Mouse (Mus musculus): ENCODE measurements at regions not wholly inside any gene's neighbourhood (a gene's known extent, or its start where the extent isn't known, plus 50 kb on each side); places are given as distances from the start of the nearest gene placed in this dataset.

DNA sequence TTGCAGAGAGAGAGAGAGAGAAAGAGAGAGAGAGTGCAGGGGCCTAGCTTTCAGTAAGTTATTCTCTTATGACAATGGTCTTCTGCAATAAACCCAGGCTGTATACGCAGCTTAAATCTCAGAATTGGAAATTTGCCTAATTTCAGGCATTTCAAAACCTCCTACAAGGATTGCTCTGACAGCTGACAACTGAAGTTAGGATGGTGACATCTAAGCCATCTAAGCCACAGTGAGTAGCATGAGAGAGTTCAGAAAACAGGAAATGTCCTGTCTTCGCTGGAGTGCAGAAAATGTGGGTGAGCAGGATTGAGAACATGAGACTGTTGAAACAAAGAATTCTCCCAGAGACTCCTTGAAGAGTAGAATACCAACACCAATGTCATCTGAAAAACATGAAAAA is 56.8 kb downstream of the Fam110c start:
- no peak for DNase-seq

DNA sequence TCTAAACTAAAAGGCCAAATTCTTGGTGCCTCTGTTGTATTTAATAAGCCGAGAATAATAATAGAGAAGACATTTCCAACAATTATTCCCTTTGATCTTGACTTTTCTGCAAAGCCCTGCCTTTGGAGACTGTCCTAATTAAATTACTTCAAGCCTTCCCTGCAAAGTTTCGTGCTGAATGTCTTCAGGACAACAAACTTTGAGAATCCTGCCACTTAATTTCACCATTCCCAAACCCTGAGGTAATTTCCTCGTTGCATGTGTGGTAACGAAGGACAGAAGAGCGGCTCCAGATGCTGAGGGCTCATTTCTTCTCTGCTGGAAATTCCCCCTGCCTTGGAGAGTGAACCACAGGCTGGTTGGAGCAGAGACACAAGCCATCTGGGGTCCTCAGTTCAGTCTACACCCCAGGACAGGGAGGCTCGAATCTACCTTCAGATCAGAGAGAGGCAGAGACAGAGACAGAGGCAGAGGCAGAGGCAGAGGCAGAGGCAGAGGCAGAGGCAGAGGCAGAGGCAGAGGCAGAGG is 60.9 kb downstream of the Fam110c start:
- DNase-seq: no peak

GRCm38 (mm10) chr12:31136364-31136763 is 62.7 kb downstream of the Fam110c start:
- DNase-seq: no peak

DNA sequence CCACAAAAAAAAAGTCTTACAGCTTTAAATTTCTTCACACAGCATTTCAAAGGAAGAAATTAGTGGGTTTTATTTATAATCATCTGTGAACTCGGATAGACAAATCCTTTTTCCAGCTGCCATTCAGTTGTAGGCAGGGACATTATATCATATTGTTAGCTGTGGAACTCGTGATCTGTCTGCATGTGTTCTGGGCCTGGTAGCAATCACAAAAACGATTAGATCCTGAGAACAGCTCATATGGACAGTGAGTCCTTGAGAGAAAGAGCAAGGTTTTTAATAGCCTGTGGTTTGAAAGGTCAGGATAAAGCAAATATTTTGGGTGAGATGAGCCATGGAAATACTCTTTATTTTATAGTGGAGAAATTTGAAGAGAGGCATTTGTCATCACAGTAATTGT is 63.2 kb downstream of the Fam110c start:
- no peak for DNase-seq

- DNase-seq: no peak
Observed at GRCm38 (mm10) chr12:31137431-31137830, 63.8 kb downstream of the Fam110c start.

- DNase-seq: no peak
Observed at GRCm38 (mm10) chr12:31139853-31140252, 66.2 kb downstream of the Fam110c start.

DNA sequence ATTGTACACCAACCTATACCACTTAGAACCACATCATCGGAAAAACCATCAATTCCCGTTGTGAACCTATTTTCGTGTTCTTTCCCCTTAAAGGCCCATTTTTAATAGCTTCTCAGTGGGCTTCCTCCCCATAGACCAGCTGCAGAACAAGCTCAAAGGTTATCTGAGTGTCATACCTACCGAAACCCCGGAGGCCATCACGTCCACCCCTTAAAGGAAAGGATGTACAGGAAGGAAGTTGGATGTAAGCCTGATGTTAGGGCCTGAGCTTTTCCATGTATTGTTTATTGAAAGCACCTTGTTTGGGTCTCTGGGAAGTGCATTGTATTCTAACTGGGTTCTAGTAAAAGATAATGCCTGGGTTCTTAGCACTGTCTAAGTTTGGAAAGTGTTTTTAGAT is 69.6 kb downstream of the Fam110c start:
- no peak for DNase-seq

DNA sequence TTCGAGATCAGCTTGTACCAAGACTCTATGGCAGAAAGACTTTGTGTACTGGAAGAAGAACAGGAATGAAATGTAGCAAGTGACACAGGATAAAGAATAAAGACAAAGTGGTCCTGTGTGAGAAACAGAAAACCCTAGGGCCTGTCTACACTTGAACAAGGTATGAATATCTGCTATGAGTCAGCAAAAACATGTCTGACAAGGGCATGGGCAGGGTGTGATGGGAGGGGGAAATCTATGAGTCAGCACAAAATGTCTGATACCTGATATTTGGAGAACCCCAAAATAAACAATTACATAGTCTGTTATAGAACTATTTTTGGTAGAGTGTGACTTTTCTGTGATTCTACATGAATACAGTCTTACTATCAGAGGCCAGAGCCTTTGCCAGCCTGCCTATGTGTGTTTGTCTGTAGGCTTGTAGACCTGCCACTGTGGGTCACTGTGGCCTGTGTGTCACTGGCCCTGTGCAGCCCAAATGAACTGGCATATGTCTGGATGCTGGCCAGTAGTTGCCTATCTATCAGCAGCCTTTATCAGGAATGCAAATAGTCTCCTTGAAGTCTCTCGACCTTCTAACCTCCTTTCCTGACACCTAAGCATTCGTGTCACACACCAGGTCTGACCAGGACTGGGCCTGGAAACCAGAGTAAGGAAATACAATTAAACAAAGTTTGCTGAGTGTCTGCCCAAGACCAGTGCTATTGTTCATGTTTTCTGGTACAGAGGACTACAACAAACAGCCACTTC is 71.5 kb downstream of the Fam110c start:
- no peak for DNase-seq

- no peak for DNase-seq
Observed at GRCm38 (mm10) chr12:31148417-31149356, 75.0 kb downstream of the Fam110c start.

DNA sequence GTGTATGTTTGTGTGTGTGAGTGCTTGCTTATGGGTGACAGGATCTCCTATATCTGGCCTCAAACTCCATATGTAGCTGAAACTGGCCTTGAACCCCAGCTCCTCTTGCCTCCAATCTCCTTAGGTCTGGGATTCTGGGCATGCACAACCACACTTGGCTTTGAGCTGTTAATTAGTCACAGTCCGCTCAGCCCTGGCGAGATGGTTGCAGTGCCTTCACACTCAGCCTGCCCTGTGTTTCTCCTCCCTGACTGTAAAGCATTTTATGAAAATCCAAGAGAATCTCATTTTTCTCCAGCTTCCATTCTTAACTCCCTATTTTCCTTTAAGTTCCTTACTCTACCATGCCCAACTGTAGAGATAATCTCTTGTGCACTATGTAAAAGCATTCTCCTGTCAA is 80.1 kb downstream of the Fam110c start:
- no peak for DNase-seq

DNA sequence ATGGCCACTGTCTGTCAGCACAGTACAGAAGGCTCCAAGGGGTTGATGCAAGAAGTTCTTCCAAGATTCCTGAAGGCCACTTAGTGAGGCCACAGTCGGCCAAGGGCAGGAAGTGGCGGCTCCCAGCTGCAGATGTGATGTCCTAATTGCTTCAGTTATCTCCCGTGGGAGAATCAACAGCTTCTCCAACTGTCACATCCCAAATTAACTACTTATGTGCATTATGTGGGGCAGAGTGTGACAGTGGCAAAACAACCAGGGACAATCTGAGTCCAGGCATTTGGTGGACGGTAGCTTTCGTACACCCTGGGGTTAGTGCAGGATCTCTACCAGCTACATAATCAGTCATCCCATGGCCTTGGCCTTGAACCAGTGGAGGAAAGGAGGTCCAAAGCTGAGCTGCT is 80.9 kb downstream of the Fam110c start:
- no peak for DNase-seq

DNA sequence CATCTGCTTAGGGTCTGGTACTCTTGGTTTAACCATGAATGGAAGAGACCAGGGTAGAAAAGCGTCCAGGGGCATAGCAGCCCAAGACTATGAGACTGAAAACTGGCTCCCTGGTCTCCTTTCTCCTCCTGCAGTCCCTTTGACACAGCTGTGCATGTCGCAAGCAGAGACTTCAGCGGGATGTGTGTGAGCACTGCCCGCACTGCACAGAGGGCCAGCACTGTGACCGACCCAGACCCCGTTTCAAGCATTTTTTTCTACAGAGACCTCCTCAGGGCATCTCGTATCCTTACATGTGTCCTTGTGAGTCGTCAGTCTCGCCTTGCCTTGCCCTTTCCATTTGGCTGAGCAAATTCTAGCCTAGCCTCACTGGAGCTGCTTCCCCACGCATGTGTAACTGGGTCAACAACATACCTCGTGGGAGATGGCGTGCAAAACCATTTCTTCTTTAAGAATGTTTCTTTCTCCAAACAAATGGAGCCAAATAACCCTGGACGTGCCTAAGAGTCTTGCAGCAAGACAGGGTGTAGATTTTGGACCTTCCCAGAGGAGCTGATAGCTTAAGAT is 82.6 kb downstream of the Fam110c start:
- DNase-seq: no peak

- DNase-seq: no peak
Observed at GRCm38 (mm10) chr12:31157453-31157852, 83.1 kb upstream of the Gm6993 start.

GRCm38 (mm10) chr12:31157890-31158289 is 82.7 kb upstream of the Gm6993 start:
- DNase-seq: no peak

DNA sequence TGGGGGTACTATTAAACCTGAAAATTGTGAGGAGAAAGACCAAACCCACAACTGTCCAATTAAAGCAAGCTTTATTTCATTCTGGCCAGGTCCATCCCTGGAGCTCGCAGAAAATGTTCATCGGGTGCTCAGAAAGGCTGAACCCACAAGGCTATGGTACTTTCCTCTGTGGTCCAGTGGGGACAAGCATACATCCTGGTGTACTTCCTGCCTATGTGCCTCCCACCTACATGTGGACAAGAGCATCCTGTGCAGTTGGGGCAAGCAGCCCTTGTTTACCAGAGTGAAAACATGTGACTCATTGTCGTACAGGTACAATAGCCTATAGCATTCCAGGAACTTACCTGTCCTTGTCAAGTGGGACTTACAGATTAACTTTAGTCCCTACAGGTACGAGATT is 81.7 kb upstream of the Gm6993 start:
- no peak for DNase-seq

GRCm38 (mm10) chr12:31159378-31159777 is 81.2 kb upstream of the Gm6993 start:
- no peak for DNase-seq

- no peak for DNase-seq
Observed at GRCm38 (mm10) chr12:31168221-31168890, 72.2 kb upstream of the Gm6993 start.

- DNase-seq: no peak
Observed at GRCm38 (mm10) chr12:31170111-31170510, 70.5 kb upstream of the Gm6993 start.

GRCm38 (mm10) chr12:31170546-31171160 is 69.9 kb upstream of the Gm6993 start:
- DNase-seq: peak; percentile 12

GRCm38 (mm10) chr12:31171992-31172391 is 68.6 kb upstream of the Gm6993 start:
- DNase-seq: no peak

- DNase-seq: no peak
Observed at GRCm38 (mm10) chr12:31172451-31173318, 67.9 kb upstream of the Gm6993 start.
